Mouse (Mus musculus) heart, postnatal 4 days (tissue): Measurements from ENCODE around the gene Kpnb1. TPM values are rescaled to one million over a fixed set of nuclear protein-coding genes. Genes with fewer than 3 reads are reported as not detected.

Experiments
- microRNA-seq, 2 experiments: library from miRNA; unstranded; fragments of <30 nt; microRNA quantifications; one replicate each; pipeline ENCODE4 v1.2.0; 2021 to 2022
- total RNA-seq, 2 experiments: library from RNA; stranded (reverse); gene quantifications; 2 replicates each; pipeline ENCODE4 v1.2.3; 2021

Gene Kpnb1
- total RNA-seq, 2 experiments from 2014 or later: 160 to 162 TPM

Small RNAs within 50 kb of the gene (microRNA-seq; reads per million reads assigned to microRNA genes)
- 0 to 0.41 reads per million in 2 experiments for gene Mir7235

Other genes with a start within 250 kb of the Kpnb1 start
- 10 to 100 TPM; 10.6 to 16.7 TPM for gene Pnpo, start 243.9 kb downstream of the Kpnb1 start, total RNA-seq
- gene Sp2, start 204.9 kb downstream of the Kpnb1 start, total RNA-seq: 10 to 100 TPM; 18.8 to 19.3 TPM
- not detected for gene Sp6, start 174.5 kb downstream of the Kpnb1 start, total RNA-seq
- gene Scrn2, start 157.9 kb downstream of the Kpnb1 start, total RNA-seq: 10 to 100 TPM; 12.1 to 15.3 TPM
- under 1 TPM in 1 of 2 experiments, not detected in 1; 0.38 TPM for gene Lrrc46, start 146.5 kb downstream of the Kpnb1 start, total RNA-seq
- 10 to 100 TPM; 80.2 to 81.0 TPM for gene Mrpl10, start 146.3 kb downstream of the Kpnb1 start, total RNA-seq
- gene Osbpl7, start 137.3 kb downstream of the Kpnb1 start, total RNA-seq: 1 to 10 TPM; 5.6 to 7.5 TPM
- gene Tbx21, start 72.5 kb downstream of the Kpnb1 start, total RNA-seq: not detected
- gene Tbkbp1, start 36.4 kb downstream of the Kpnb1 start, total RNA-seq: 10 to 100 TPM; 17.0 to 17.7 TPM
- 10 to 100 TPM; 85.9 to 97.2 TPM for gene Npepps, start 92.8 kb upstream of the Kpnb1 start, total RNA-seq
- gene Mrpl45, start 127.8 kb upstream of the Kpnb1 start, total RNA-seq: 10 to 100 TPM; 45.1 to 47.3 TPM
- gene Gpr179, start 164.2 kb upstream of the Kpnb1 start, total RNA-seq: under 1 TPM; 0.05 to 0.17 TPM
- gene Socs7, start 174.7 kb upstream of the Kpnb1 start, total RNA-seq: 10 to 100 TPM; 24.2 to 28.9 TPM
- gene Arhgap23, start 227.7 kb upstream of the Kpnb1 start, total RNA-seq: 10 to 100 TPM; 51.0 to 52.3 TPM